Mouse (Mus musculus): ENCODE results near the gene Slc30a4. TPM values are rescaled to one million over a fixed set of nuclear protein-coding genes. Genes with fewer than 3 reads are reported as not detected.

Gene Slc30a4
- polyA plus RNA-seq (2012; rRNA removed; ENCODE audit: low replicate concordance), result 2.9 and 3.0 TPM in 2 replicates

DNA sequence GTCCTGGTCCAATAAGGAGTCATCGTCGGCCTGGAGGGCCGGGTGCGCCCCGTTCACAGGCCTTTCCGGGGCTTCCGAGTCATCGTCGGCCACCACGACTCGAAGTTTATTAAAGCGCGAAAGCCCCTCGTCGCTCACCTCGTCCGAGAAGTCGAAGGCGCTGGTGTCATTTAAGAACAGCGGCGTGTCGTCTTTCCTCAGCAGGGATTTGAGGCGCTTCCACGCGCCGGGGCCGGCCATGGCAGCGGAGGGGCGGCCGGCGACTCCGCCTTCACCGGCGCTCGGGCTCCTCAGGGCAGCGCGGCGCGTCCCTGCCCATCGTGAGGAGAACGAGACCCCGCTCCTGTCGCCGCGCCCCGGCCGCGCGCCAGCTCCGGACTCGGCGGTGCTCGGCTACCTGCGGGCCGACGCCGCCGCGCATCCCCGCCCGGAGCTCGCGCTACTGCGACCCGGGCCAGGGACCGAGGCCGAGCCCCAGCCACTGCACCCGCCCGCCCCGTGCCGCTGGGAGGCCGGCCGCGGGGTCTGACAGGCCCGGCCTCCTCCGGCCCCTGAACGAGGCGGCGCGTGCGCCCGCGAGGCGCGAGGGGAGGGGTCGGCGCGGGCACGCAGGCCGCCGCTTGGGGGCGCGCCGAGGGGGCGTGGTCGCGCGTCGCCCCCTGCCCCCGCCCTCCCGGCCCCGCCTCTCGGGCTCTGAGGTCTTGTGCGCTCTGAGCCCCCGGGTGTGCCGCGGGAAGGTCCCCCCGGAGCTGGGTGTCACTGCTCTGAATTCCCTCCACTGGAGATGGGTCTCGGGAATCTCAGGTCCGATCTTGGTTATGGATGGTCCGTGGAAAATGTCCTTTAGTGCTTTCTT is at the start of gene Slc30a4:
Gene Slc30a4, minus strand, starts transcription at position 483 of the 856 bp plus-strand sequence.

DNA sequence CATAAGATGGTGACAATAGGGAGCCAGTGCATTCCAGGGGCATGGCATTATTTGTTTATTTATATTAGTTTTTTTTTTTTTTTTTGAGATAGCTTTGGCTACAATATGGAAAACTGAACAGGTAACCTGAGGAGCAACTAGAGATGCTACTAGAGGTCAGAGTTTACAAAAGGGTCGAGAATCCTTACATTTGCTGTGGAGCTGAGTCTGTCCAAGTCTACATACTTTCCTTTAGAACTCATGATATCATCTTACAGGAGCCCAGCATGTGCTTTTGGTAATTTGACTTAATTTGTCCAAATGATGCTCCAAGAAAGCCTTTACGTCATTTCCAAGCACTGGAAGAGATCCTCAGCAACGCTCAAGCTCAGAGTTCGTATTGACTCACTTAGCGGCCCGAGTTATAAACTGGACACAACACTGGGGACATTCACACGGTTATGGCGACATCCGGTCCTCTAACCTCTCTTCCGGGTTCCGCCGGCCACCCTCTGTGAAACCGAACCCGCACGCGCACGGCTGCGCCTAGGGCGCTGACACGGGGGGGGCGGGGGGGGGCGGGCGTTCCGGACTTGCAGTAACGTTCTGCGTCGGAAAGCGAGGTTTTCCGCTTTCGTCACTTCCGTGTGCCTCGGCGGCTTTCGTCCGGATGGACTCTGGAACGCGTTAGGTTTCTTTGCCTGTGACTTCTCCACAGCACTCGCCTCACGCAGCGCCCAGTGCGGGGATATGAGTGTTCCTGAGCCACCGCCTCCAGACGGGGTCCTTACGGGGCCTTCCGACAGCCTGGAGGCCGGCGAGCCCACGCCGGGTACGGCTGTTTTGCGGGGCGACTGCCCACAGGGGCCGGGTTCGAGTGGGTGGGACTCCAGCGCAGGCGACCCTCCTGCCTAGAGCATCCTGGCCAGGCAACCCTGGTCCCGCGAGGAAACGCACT is 35.7 kb upstream of the Slc30a4 start, which contains the start of gene Bloc1s6:
Gene Bloc1s6, plus strand, starts transcription at position 610 of the 937 bp plus-strand sequence.

GRCm38 (mm10) chr2:122636686-122637085 is 65.8 kb downstream of the Slc30a4 start, which contains the start of gene AA467197:
TSS of gene AA467197 (plus strand) at chr2:122636986.

Other genes starting within 250 kb of the Slc30a4 start
- gene Gm14085, start 217.7 kb downstream of the Slc30a4 start, polyA plus RNA-seq (2012; rRNA removed; ENCODE audit: low replicate concordance), result 0.71 and 4.6 TPM in 2 replicates
- 1.8 and 3.9 TPM in 2 replicates for gene Gatm, start 91.4 kb downstream of the Slc30a4 start, polyA plus RNA-seq (2012; rRNA removed; ENCODE audit: low replicate concordance)
- gene AA467197, start 65.7 kb downstream of the Slc30a4 start, polyA plus RNA-seq (2012; rRNA removed; ENCODE audit: low replicate concordance), result 3.2 and 6.9 TPM in 2 replicates
- gene Bloc1s6, start 35.8 kb upstream of the Slc30a4 start, polyA plus RNA-seq (2012; rRNA removed; ENCODE audit: low replicate concordance), result 19.0 and 73.8 TPM in 2 replicates
- gene Sqor, start 62.6 kb upstream of the Slc30a4 start, polyA plus RNA-seq (2012; rRNA removed; ENCODE audit: low replicate concordance), result 36.2 and 38.1 TPM in 2 replicates